Mouse (Mus musculus): ENCODE measurements around the gene Ajuba. TPM values are rescaled to one million over a fixed set of nuclear protein-coding genes. Genes with fewer than 3 reads are reported as not detected.

Gene Ajuba
- total and polyA plus RNA-seq, 3 experiments = 0.08 TPM; not detected in 1

- Histone ChIP-seq H3K36me3 (ENCODE audit: control insufficient read depth in 1 of 2, insufficient read depth in 2 of 2, low read length in 2 of 2) (peaks cover 0 to 27% of the 10 kb centered on the region in 2 experiments; a peak in 2 of 4 replicates), H3K9me3 (replicated peaks; ENCODE audit: insufficient read depth, low read length) (no peaks in the 10 kb centered on the region), H3K4me1 (ENCODE audit: control insufficient read depth in 1 of 2, insufficient read depth in 2 of 2, low read length in 2 of 2) (peaks cover 7 to 25% of the 10 kb centered on the region in 2 experiments), H3K27me3 (ENCODE audit: control insufficient read depth in 1 of 2, insufficient read depth in 2 of 2, low read length in 2 of 2) (no peaks in the 10 kb centered on the region), H3K27ac (ENCODE audit: control insufficient read depth, low read depth, low read length) (peak overlapping the region; percentile 90; the same call in 1 of the 2 replicates), H3K4me3 (ENCODE audit: control insufficient read depth in 1 of 2, insufficient read depth in 1 of 2, low read depth in 2 of 2, low read length in 2 of 2) (no peak overlapping the region), H3K9ac (ENCODE audit: control insufficient read depth, low read depth, low read length, poor library complexity, severe bottlenecking) (no peak overlapping the region; the same call in none of the 2 replicates), H3K79me2 (ENCODE audit: control insufficient read depth, insufficient read depth, low read length, poor library complexity) (peaks cover 3% of the 10 kb centered on the region; the same call in 1 of the 2 replicates)
- TF ChIP-seq JUND (IDR thresholded peaks at IDR 0.05; ENCODE audit: low read depth, low read length) (no peak), ZNF384 (IDR thresholded peaks at IDR 0.05; ENCODE audit: low read depth, low read length) (peak; percentile 93), EP300 (IDR thresholded peaks at IDR 0.05; ENCODE audit: low read depth in 1 of 2, low read length in 2 of 2) (no peak), TAL1 (IDR thresholded peaks at IDR 0.05; ENCODE audit: low read length) (no peak), CHD1 (IDR thresholded peaks at IDR 0.05; ENCODE audit: low read depth, low read length) (0 out of 2 replicates have a peak, but pooled peaks have one; percentile 43), UBTF (IDR thresholded peaks at IDR 0.05; ENCODE audit: borderline replicate concordance, insufficient read depth, low read depth, low read length) (no peak), ZKSCAN1 (IDR thresholded peaks at IDR 0.05; ENCODE audit: low read depth, low read length) (no peak), SMC3 (IDR thresholded peaks at IDR 0.05; ENCODE audit: low read depth, low read length) (no peak), GATA1 (IDR thresholded peaks at IDR 0.05; ENCODE audit: low read depth, low read length) (no peak)
- DNase-seq (ENCODE audit: low read depth, low spot score) = peak; percentile 44
Measured at GRCm38 (mm10) chr14:54601601-54602000, 24.2 kb upstream of the Ajuba start.

- DNase-seq (ENCODE audit: low read depth, low spot score) = no peak
- H3K4me3 ChIP-seq (ENCODE audit: control insufficient read depth in 1 of 2, insufficient read depth in 1 of 2, low read depth in 2 of 2, low read length in 2 of 2) = no peak overlapping the region
- H3K9ac ChIP-seq (ENCODE audit: control insufficient read depth, low read depth, low read length, poor library complexity, severe bottlenecking) = no peak overlapping the region
- peaks cover 4 to 23% of the 10 kb centered on the region in 2 experiments for H3K4me1 ChIP-seq (ENCODE audit: control insufficient read depth in 1 of 2, insufficient read depth in 2 of 2, low read length in 2 of 2)
- H3K36me3 ChIP-seq (ENCODE audit: control insufficient read depth in 1 of 2, insufficient read depth in 2 of 2, low read length in 2 of 2) = peaks cover 0 to 13% of the 10 kb centered on the region in 2 experiments; a peak in 2 of 4 replicates
- H3K27me3 ChIP-seq (ENCODE audit: control insufficient read depth in 1 of 2, insufficient read depth in 2 of 2, low read length in 2 of 2) = no peaks in the 10 kb centered on the region
- no peak overlapping the region for H3K27ac ChIP-seq (ENCODE audit: control insufficient read depth, low read depth, low read length)
- TF ChIP-seq SMC3 (IDR thresholded peaks at IDR 0.05; ENCODE audit: low read depth, low read length) = peak; percentile 30
- TF ChIP-seq E2F4 (IDR thresholded peaks at IDR 0.05; ENCODE audit: borderline replicate concordance, low read depth, low read length) = no peak
- no peak for TF ChIP-seq MAX (IDR thresholded peaks at IDR 0.05; ENCODE audit: low read length)
- TF ChIP-seq CTCF (IDR thresholded peaks at IDR 0.05 in 2 of 3, conservative IDR thresholded peaks at IDR 0.05 in 1 of 3; ENCODE audit: control insufficient read depth in 1 of 3, insufficient read depth in 1 of 3, low read depth in 2 of 3, low read length in 3 of 3, poor library complexity in 1 of 3, severe bottlenecking in 1 of 3) = peak; percentile 41 to 57 (median 46); a peak in 5 of 6 replicates
- TF ChIP-seq RAD21 (IDR thresholded peaks at IDR 0.05; ENCODE audit: low read depth, low read length) = peak; percentile 22
- peak; percentile 27 for TF ChIP-seq ZC3H11A (IDR thresholded peaks at IDR 0.05; ENCODE audit: low read depth, low read length)
- H3K79me2 ChIP-seq (ENCODE audit: control insufficient read depth, insufficient read depth, low read length, poor library complexity) = no peaks in the 10 kb centered on the region
- no peaks in the 10 kb centered on the region for H3K9me3 ChIP-seq (replicated peaks; ENCODE audit: insufficient read depth, low read length)
Measured at GRCm38 (mm10) chr14:54597084-54597483, 19.7 kb upstream of the Ajuba start.
